Mouse (Mus musculus) limb, embryonic 10.5 days (tissue): ENCODE results near the gene Traf3ip2. TPM values are rescaled to one million over a fixed set of nuclear protein-coding genes. Genes with fewer than 3 reads are reported as not detected.

Experiments used
- DNase-seq: peaks from one replicate; pipeline ENCODE4 v3.0.0-alpha.2; 2017; ENCODE audit warnings: low spot score
- H3K27ac ChIP-seq: fragments of 300-500 bp; sonication (generic); 2 replicates; pipeline ENCODE4 v1.5.1; 2016; ENCODE audit warnings: mild to moderate bottlenecking
- H3K27me3 ChIP-seq: fragments of 300-500 bp; sonication (generic); 2 replicates; pipeline ENCODE4 v1.6.1; 2016; ENCODE audit warnings: low read depth, mild to moderate bottlenecking; ENCODE audit not compliant: poor library complexity, severe bottlenecking
- H3K36me3 ChIP-seq: fragments of 300-500 bp; sonication (generic); 2 replicates; pipeline ENCODE4 v1.6.1; 2016; ENCODE audit warnings: mild to moderate bottlenecking, moderate library complexity
- H3K4me1 ChIP-seq: fragments of 300-500 bp; sonication (generic); 2 replicates; pipeline ENCODE4 v1.6.1; 2016
- H3K4me3 ChIP-seq: fragments of 300-500 bp; sonication (generic); 2 replicates; pipeline ENCODE4 v1.5.1; 2016; ENCODE audit warnings: mild to moderate bottlenecking, moderate library complexity
- H3K9me3 ChIP-seq: fragments of 300-500 bp; sonication (generic); replicated peaks from 2 replicates; pipeline ENCODE4 v1.6.1; 2016; ENCODE audit warnings: mild to moderate bottlenecking
- WGBS: fragments of 180-500 bp; shearing (Covaris S2); methylation state at CpG from one replicate; pipeline ENCODE4 v1.1.7; 2016; 5-methylcytosine and 5-hydroxymethylcytosine counted together
- polyA plus RNA-seq: library from polyadenylated mRNA; unstranded; fragments of >200 nt; fragmentation: Nextera tagmentation; extraction: Ambion mirVana; gene quantifications from 2 replicates; pipeline ENCODE4 v1.2.1, GENCODE M21; 2016

Gene Traf3ip2
- polyA plus RNA-seq, 1 experiment from 2014 or later: 7.2 TPM

GRCm38 (mm10) chr10:39587973-39588746 lies 24.6 kb upstream of the Traf3ip2 start:
- Histone ChIP-seq H3K27ac (peak overlapping the region; percentile 71; the same call in 1 of the 2 replicates), H3K27me3 (no peaks in the 10 kb centered on the region), H3K9me3 (no peaks in the 10 kb centered on the region), H3K4me1 (peaks cover 26% of the 10 kb centered on the region), H3K4me3 (no peak overlapping the region), H3K36me3 (no peaks in the 10 kb centered on the region)
- peak; percentile 30 for DNase-seq
- WGBS: 66% methylated on average over 8 of the region's 8 CpGs

- H3K27me3 ChIP-seq: no peaks in the 10 kb centered on the region
- no peak overlapping the region for H3K27ac ChIP-seq
- 87% methylated on average over 19 of the region's 19 CpGs for WGBS
- peaks cover 15% of the 10 kb centered on the region for H3K4me1 ChIP-seq
- no peak overlapping the region for H3K4me3 ChIP-seq
- peak; percentile 25 for DNase-seq
- H3K9me3 ChIP-seq: 0 out of 2 replicates have a peak, but pooled peaks cover 2% of the 10 kb centered on the region
- H3K36me3 ChIP-seq: 0 out of 2 replicates have a peak, but pooled peaks cover 2% of the 10 kb centered on the region
Measured at GRCm38 (mm10) chr10:39589765-39590546, 22.8 kb upstream of the Traf3ip2 start.

DNA sequence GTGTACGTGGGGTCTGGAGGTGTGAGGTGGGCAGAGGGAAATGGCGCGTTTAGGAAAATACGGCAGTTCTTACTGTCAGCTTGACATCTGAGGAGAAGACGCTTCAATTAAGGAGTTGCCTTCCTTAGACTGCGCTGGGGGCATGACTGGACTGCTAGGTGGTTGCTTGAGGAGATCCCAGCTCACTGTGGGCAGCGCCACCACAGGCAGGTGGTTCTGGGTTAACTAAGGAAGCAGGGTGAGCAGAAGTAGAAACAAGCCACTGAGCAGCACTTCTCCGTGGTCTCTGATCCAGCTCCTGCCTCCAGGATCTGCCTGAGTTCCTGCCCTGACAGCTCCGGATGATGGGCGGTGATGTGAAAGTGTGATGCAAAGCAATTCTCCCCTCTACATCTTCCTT lies 22.1 kb upstream of the Traf3ip2 start:
- Histone ChIP-seq H3K4me1 (peaks cover 15% of the 10 kb centered on the region), H3K27ac (no peak overlapping the region), H3K9me3 (0 out of 2 replicates have a peak, but pooled peaks cover 2% of the 10 kb centered on the region), H3K27me3 (no peaks in the 10 kb centered on the region), H3K4me3 (no peak overlapping the region), H3K36me3 (0 out of 2 replicates have a peak, but pooled peaks cover 2% of the 10 kb centered on the region)
- WGBS: 88% methylated on average over 10 of the region's 10 CpGs
- DNase-seq: no peak

GRCm38 (mm10) chr10:39592501-39592900 lies 20.2 kb upstream of the Traf3ip2 start:
- WGBS: 87% methylated on average over 4 of the region's 4 CpGs
- Histone ChIP-seq H3K4me3 (no peak overlapping the region), H3K27me3 (no peaks in the 10 kb centered on the region), H3K36me3 (0 out of 2 replicates have a peak, but pooled peaks cover 2% of the 10 kb centered on the region), H3K9me3 (0 out of 2 replicates have a peak, but pooled peaks cover 2% of the 10 kb centered on the region), H3K4me1 (peaks cover 18% of the 10 kb centered on the region), H3K27ac (no peak overlapping the region)
- no peak for DNase-seq

DNA sequence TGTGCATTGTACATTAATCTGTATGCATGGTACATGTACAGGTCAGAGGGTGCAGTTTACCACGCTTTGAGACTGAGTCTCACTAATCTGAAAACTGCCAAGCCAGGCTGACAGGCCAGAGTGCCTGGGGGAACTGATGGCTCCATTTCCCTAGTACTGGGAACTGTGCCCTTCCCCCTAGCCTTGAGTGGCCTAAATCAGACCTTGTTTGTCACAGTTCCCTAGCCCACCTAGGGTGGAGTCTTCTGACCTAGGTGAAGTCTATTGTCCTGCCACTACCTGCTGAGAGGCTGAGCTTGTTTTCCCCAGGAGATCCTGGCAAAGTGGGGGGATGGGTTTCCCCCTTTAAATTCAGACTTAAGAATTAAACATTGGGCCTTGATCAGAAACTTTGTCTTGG lies 18.0 kb upstream of the Traf3ip2 start:
- no peaks in the 10 kb centered on the region for H3K27me3 ChIP-seq
- 81% methylated on average over 1 of the region's 1 CpGs for WGBS
- H3K27ac ChIP-seq: no peak overlapping the region
- 0 out of 2 replicates have a peak, but pooled peaks cover 2% of the 10 kb centered on the region for H3K36me3 ChIP-seq
- H3K4me3 ChIP-seq: no peak overlapping the region
- peaks cover 12% of the 10 kb centered on the region for H3K4me1 ChIP-seq
- H3K9me3 ChIP-seq: 0 out of 2 replicates have a peak, but pooled peaks cover 2% of the 10 kb centered on the region
- no peak for DNase-seq

DNA sequence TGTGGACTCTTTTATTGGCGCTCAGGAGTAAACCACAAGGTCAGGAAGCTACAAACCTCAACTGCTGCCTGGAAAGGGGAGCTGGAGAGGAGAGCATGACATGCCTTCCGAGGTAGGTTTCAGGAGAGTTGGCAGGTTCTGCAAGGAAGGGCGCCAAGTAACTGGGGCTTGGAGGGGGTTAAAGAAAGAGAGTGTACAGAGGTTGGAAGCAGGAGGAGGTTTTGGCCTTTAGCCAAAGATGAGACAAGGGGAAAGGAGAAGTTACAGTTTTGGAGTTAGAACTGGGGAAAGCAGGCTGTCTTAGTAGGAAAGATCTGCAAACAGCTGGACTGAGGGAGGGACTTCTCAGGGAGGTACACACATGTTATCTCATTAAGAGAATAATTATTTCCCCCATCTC lies 16.9 kb upstream of the Traf3ip2 start:
- Histone ChIP-seq H3K27ac (no peak overlapping the region), H3K4me1 (peaks cover 12% of the 10 kb centered on the region), H3K9me3 (0 out of 2 replicates have a peak, but pooled peaks cover 2% of the 10 kb centered on the region), H3K36me3 (0 out of 2 replicates have a peak, but pooled peaks cover 2% of the 10 kb centered on the region), H3K4me3 (no peak overlapping the region), H3K27me3 (no peaks in the 10 kb centered on the region)
- no peak for DNase-seq
- 85% methylated on average over 3 of the region's 3 CpGs for WGBS

GRCm38 (mm10) chr10:39597116-39597791 lies 15.5 kb upstream of the Traf3ip2 start:
- H3K36me3 ChIP-seq: 0 out of 2 replicates have a peak, but pooled peaks cover 2% of the 10 kb centered on the region
- no peaks in the 10 kb centered on the region for H3K27me3 ChIP-seq
- peaks cover 12% of the 10 kb centered on the region for H3K4me1 ChIP-seq
- H3K9me3 ChIP-seq: 0 out of 2 replicates have a peak, but pooled peaks cover 2% of the 10 kb centered on the region
- H3K27ac ChIP-seq: no peak overlapping the region
- H3K4me3 ChIP-seq: no peak overlapping the region
- WGBS: 61% methylated on average over 9 of the region's 9 CpGs
- no peak for DNase-seq

- Histone ChIP-seq H3K27me3 (no peaks in the 10 kb centered on the region), H3K27ac (no peak overlapping the region)
- WGBS: 75% methylated on average over 3 of the region's 3 CpGs
Measured at GRCm38 (mm10) chr10:39597792-39598183, 14.9 kb upstream of the Traf3ip2 start.

DNA sequence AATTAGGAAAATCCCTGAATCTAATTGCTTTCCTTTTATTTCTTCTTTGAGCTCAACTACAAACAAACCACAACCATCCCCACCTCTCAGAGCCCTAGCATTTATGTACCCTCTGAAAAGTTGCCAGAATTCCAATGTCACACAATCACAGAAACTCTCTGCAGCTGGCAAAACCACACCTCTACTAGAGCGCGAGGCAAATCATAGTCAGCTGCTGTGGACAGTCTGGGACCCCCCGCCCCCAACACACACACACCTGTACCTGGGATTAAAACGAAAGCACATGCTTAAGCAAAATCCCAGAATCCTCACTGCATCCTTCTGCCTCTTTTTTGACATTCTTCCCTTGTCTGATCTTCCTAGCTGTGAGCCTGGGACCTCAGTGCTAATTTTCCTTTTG lies 13.1 kb upstream of the Traf3ip2 start:
- H3K4me1 ChIP-seq: peaks cover 12% of the 10 kb centered on the region
- no peak overlapping the region for H3K4me3 ChIP-seq
- no peaks in the 10 kb centered on the region for H3K9me3 ChIP-seq
- no peaks in the 10 kb centered on the region for H3K27me3 ChIP-seq
- DNase-seq: no peak
- H3K27ac ChIP-seq: no peak overlapping the region
- no peaks in the 10 kb centered on the region for H3K36me3 ChIP-seq
- 94% methylated on average over 4 of the region's 4 CpGs for WGBS

More at GRCm38 (mm10) chr10:39597792-39598183, 14.9 kb upstream of the Traf3ip2 start:
- H3K4me1 ChIP-seq: peaks cover 12% of the 10 kb centered on the region
- no peak for DNase-seq
- no peak overlapping the region for H3K4me3 ChIP-seq
- 0 out of 2 replicates have a peak, but pooled peaks cover 2% of the 10 kb centered on the region for H3K36me3 ChIP-seq
- 0 out of 2 replicates have a peak, but pooled peaks cover 2% of the 10 kb centered on the region for H3K9me3 ChIP-seq

DNA sequence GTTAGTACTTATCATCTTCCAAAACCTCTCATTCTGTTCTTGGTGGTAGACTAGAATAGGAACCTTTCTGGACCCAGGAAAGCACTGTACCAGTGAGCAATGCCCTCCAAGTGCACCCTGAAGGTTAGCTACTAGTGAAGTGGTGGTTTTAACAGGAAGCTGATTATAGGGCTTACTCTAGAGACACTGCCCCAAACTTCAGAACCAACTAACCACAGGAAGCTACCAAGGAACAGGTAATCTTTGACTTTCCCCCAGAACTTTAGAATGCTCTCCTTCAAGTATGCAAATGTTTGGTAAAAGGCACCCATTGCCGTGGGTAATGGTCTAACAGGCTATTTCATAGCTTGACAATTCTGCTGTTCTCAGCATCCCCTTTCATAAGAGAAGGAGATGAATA lies 12.6 kb upstream of the Traf3ip2 start:
- no peaks in the 10 kb centered on the region for H3K36me3 ChIP-seq
- H3K27me3 ChIP-seq: no peaks in the 10 kb centered on the region
- no peak overlapping the region for H3K4me3 ChIP-seq
- no peak overlapping the region for H3K27ac ChIP-seq
- WGBS: 76% methylated on average over 1 of the region's 1 CpGs
- no peak for DNase-seq
- H3K4me1 ChIP-seq: peaks cover 12% of the 10 kb centered on the region
- H3K9me3 ChIP-seq: no peaks in the 10 kb centered on the region

- no peaks in the 10 kb centered on the region for H3K9me3 ChIP-seq
- H3K4me3 ChIP-seq: no peak overlapping the region
- no peak overlapping the region for H3K27ac ChIP-seq
- H3K27me3 ChIP-seq: no peaks in the 10 kb centered on the region
- 92% methylated on average over 5 of the region's 5 CpGs for WGBS
- no peaks in the 10 kb centered on the region for H3K36me3 ChIP-seq
- H3K4me1 ChIP-seq: peaks cover 10% of the 10 kb centered on the region
- no peak for DNase-seq
Measured at GRCm38 (mm10) chr10:39601068-39601467, 11.7 kb upstream of the Traf3ip2 start.

GRCm38 (mm10) chr10:39606434-39606833 lies 6.3 kb upstream of the Traf3ip2 start:
- WGBS: 92% methylated on average over 1 of the region's 1 CpGs
- DNase-seq: no peak
- H3K4me3 ChIP-seq: no peak overlapping the region
- H3K27ac ChIP-seq: no peak overlapping the region
- H3K36me3 ChIP-seq: no peaks in the 10 kb centered on the region
- H3K9me3 ChIP-seq: no peaks in the 10 kb centered on the region
- peaks cover 7% of the 10 kb centered on the region for H3K4me1 ChIP-seq
- H3K27me3 ChIP-seq: no peaks in the 10 kb centered on the region
